Mouse (Mus musculus): Measurements from ENCODE around the gene Elmo1. TPM values are rescaled to one million over a fixed set of nuclear protein-coding genes. Genes with fewer than 3 reads are reported as not detected.

The Elmo1 gene
- polyA plus RNA-seq, 1 experiment from 2014 or later: 12.3 TPM

GRCm38 (mm10) chr13:20207950-20208642, 117.7 kb downstream of the Elmo1 start:
- Histone ChIP-seq H3K36me3 (ENCODE audit: control insufficient read depth, insufficient read depth, low read length) (no peaks in the 10 kb centered on the region), H3K4me1 (replicated peaks; ENCODE audit: control insufficient read depth, insufficient read depth, low read length) (no peaks in the 10 kb centered on the region), H3K9me3 (ENCODE audit: control insufficient read depth, low read length) (no peaks in the 10 kb centered on the region), H3K4me3 (ENCODE audit: low read depth, low read length) (no peak overlapping the region), H3K4me2 (ENCODE audit: low read depth, low read length, severe bottlenecking) (no peak overlapping the region), H3K27me3 (ENCODE audit: control insufficient read depth, insufficient read depth, low read length) (no peaks in the 10 kb centered on the region), H3K9ac (ENCODE audit: low read length) (no peak overlapping the region), H3K27ac (ENCODE audit: low read depth, low read length) (no peak overlapping the region)
- DNase-seq (ENCODE audit: low spot score) (no peak), ATAC-seq (replicated peaks; ENCODE audit: low FRiP score) (no peak)
- 51% methylated on average over 7 of the region's 7 CpGs for WGBS

DNA sequence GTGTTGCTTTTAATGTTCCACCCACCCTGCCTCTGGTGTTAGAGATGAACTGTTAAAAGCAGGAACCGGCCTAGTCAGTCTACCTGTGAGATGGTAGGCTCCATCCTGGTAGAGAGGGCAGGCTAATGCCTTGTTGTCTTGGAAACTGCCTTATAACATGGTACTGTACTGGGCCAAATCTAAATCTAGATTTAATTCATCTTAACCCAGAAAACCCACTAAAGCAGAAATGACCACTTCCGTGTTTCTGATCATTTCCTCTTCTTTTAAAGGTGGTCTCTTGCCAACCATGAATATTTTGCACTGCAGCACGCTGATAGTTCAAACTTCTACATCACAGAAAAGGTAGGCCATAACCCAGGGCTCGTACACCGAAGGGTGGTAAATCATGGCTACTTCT, 118.5 kb downstream of the Elmo1 start:
- no peaks in the 10 kb centered on the region for H3K9me3 ChIP-seq (ENCODE audit: control insufficient read depth, low read length)
- H3K36me3 ChIP-seq (ENCODE audit: control insufficient read depth, insufficient read depth, low read length): no peaks in the 10 kb centered on the region
- H3K4me2 ChIP-seq (ENCODE audit: low read depth, low read length, severe bottlenecking): no peak overlapping the region
- no peak overlapping the region for H3K27ac ChIP-seq (ENCODE audit: low read depth, low read length)
- H3K4me3 ChIP-seq (ENCODE audit: low read depth, low read length): no peak overlapping the region
- ATAC-seq (replicated peaks; ENCODE audit: low FRiP score): no peak
- no peak overlapping the region for H3K9ac ChIP-seq (ENCODE audit: low read length)
- no peak for DNase-seq (ENCODE audit: low spot score)
- no peaks in the 10 kb centered on the region for H3K4me1 ChIP-seq (replicated peaks; ENCODE audit: control insufficient read depth, insufficient read depth, low read length)
- 92% methylated on average over 5 of the region's 5 CpGs for WGBS
- no peaks in the 10 kb centered on the region for H3K27me3 ChIP-seq (ENCODE audit: control insufficient read depth, insufficient read depth, low read length)

GRCm38 (mm10) chr13:20211780-20212179, 121.4 kb downstream of the Elmo1 start:
- H3K27ac ChIP-seq (ENCODE audit: low read depth, low read length): no peak overlapping the region
- H3K36me3 ChIP-seq (ENCODE audit: control insufficient read depth, insufficient read depth, low read length): no peaks in the 10 kb centered on the region
- ATAC-seq (replicated peaks; ENCODE audit: low FRiP score) (no peak), DNase-seq (ENCODE audit: low spot score) (no peak)
- H3K4me3 ChIP-seq (ENCODE audit: low read depth, low read length): no peak overlapping the region
- no peak overlapping the region for H3K4me2 ChIP-seq (ENCODE audit: low read depth, low read length, severe bottlenecking)
- H3K4me1 ChIP-seq (replicated peaks; ENCODE audit: control insufficient read depth, insufficient read depth, low read length): no peaks in the 10 kb centered on the region
- no peaks in the 10 kb centered on the region for H3K27me3 ChIP-seq (ENCODE audit: control insufficient read depth, insufficient read depth, low read length)
- no peak overlapping the region for H3K9ac ChIP-seq (ENCODE audit: low read length)
- no peaks in the 10 kb centered on the region for H3K9me3 ChIP-seq (ENCODE audit: control insufficient read depth, low read length)
- WGBS: 79% methylated on average over 5 of the region's 5 CpGs

- Histone ChIP-seq H3K36me3 (ENCODE audit: control insufficient read depth, insufficient read depth, low read length) (no peaks in the 10 kb centered on the region), H3K9me3 (ENCODE audit: control insufficient read depth, low read length) (no peaks in the 10 kb centered on the region), H3K27ac (ENCODE audit: low read depth, low read length) (no peak overlapping the region), H3K4me2 (ENCODE audit: low read depth, low read length, severe bottlenecking) (no peak overlapping the region), H3K27me3 (ENCODE audit: control insufficient read depth, insufficient read depth, low read length) (no peaks in the 10 kb centered on the region), H3K4me3 (ENCODE audit: low read depth, low read length) (no peak overlapping the region), H3K4me1 (replicated peaks; ENCODE audit: control insufficient read depth, insufficient read depth, low read length) (no peaks in the 10 kb centered on the region), H3K9ac (ENCODE audit: low read length) (no peak overlapping the region)
- 92% methylated on average over 6 of the region's 6 CpGs for WGBS
- DNase-seq (ENCODE audit: low spot score) (no peak), ATAC-seq (replicated peaks; ENCODE audit: low FRiP score) (no peak)
Observed at GRCm38 (mm10) chr13:20212665-20213064, 122.3 kb downstream of the Elmo1 start.

- no peaks in the 10 kb centered on the region for H3K4me1 ChIP-seq (replicated peaks; ENCODE audit: control insufficient read depth, insufficient read depth, low read length)
- 85% methylated on average over 5 of the region's 5 CpGs for WGBS
- H3K9ac ChIP-seq (ENCODE audit: low read length): no peak overlapping the region
- no peak overlapping the region for H3K4me2 ChIP-seq (ENCODE audit: low read depth, low read length, severe bottlenecking)
- H3K9me3 ChIP-seq (ENCODE audit: control insufficient read depth, low read length): no peaks in the 10 kb centered on the region
- H3K4me3 ChIP-seq (ENCODE audit: low read depth, low read length): no peak overlapping the region
- H3K36me3 ChIP-seq (ENCODE audit: control insufficient read depth, insufficient read depth, low read length): no peaks in the 10 kb centered on the region
- DNase-seq (ENCODE audit: low spot score) (no peak), ATAC-seq (replicated peaks; ENCODE audit: low FRiP score) (no peak)
- H3K27ac ChIP-seq (ENCODE audit: low read depth, low read length): no peak overlapping the region
- H3K27me3 ChIP-seq (ENCODE audit: control insufficient read depth, insufficient read depth, low read length): no peaks in the 10 kb centered on the region
Observed at GRCm38 (mm10) chr13:20213861-20214260, 123.5 kb downstream of the Elmo1 start.

GRCm38 (mm10) chr13:20217453-20218090, 127.2 kb downstream of the Elmo1 start:
- H3K9ac ChIP-seq (ENCODE audit: low read length): no peak overlapping the region
- H3K36me3 ChIP-seq (ENCODE audit: control insufficient read depth, insufficient read depth, low read length): no peaks in the 10 kb centered on the region
- no peak overlapping the region for H3K4me3 ChIP-seq (ENCODE audit: low read depth, low read length)
- DNase-seq (ENCODE audit: low spot score) (no peak), ATAC-seq (replicated peaks; ENCODE audit: low FRiP score) (no peak)
- no peaks in the 10 kb centered on the region for H3K9me3 ChIP-seq (ENCODE audit: control insufficient read depth, low read length)
- H3K4me1 ChIP-seq (replicated peaks; ENCODE audit: control insufficient read depth, insufficient read depth, low read length): no peaks in the 10 kb centered on the region
- H3K4me2 ChIP-seq (ENCODE audit: low read depth, low read length, severe bottlenecking): no peak overlapping the region
- no peak overlapping the region for H3K27ac ChIP-seq (ENCODE audit: low read depth, low read length)
- H3K27me3 ChIP-seq (ENCODE audit: control insufficient read depth, insufficient read depth, low read length): no peaks in the 10 kb centered on the region
- WGBS: 81% methylated on average over 4 of the region's 4 CpGs

- DNase-seq (ENCODE audit: low spot score): no peak
- WGBS: 74% methylated on average over 4 of the region's 4 CpGs
- ATAC-seq (replicated peaks; ENCODE audit: low FRiP score): no peak
- Histone ChIP-seq H3K36me3 (ENCODE audit: control insufficient read depth, insufficient read depth, low read length) (no peaks in the 10 kb centered on the region), H3K4me3 (ENCODE audit: low read depth, low read length) (no peak overlapping the region), H3K27me3 (ENCODE audit: control insufficient read depth, insufficient read depth, low read length) (no peaks in the 10 kb centered on the region), H3K4me2 (ENCODE audit: low read depth, low read length, severe bottlenecking) (no peak overlapping the region), H3K4me1 (replicated peaks; ENCODE audit: control insufficient read depth, insufficient read depth, low read length) (no peaks in the 10 kb centered on the region), H3K9me3 (ENCODE audit: control insufficient read depth, low read length) (no peaks in the 10 kb centered on the region), H3K9ac (ENCODE audit: low read length) (no peak overlapping the region), H3K27ac (ENCODE audit: low read depth, low read length) (no peak overlapping the region)
Observed at GRCm38 (mm10) chr13:20218126-20218525, 127.7 kb downstream of the Elmo1 start.

DNA sequence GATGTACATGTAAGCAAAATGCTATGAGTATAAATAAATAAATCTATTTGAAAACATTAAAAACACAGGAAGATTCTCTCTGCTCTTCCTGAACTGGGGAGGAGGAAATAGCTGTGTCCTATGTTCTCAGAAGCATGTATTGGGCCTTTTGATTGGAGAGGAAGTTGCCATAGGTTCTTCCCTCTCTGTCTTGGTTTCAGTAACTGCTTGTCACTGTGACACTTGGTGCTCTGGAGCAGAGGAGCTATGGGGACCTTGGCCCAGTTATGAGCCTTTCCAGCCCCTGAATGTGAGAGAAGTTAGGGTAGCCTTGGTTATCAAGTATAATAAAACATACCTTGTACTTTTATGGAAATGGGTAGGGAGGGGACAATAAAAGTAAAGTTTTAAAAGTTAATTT, 130.0 kb downstream of the Elmo1 start:
- no peaks in the 10 kb centered on the region for H3K4me1 ChIP-seq (replicated peaks; ENCODE audit: control insufficient read depth, insufficient read depth, low read length)
- H3K27me3 ChIP-seq (ENCODE audit: control insufficient read depth, insufficient read depth, low read length): no peaks in the 10 kb centered on the region
- no peaks in the 10 kb centered on the region for H3K36me3 ChIP-seq (ENCODE audit: control insufficient read depth, insufficient read depth, low read length)
- H3K9me3 ChIP-seq (ENCODE audit: control insufficient read depth, low read length): no peaks in the 10 kb centered on the region
- no peak overlapping the region for H3K27ac ChIP-seq (ENCODE audit: low read depth, low read length)
- DNase-seq (ENCODE audit: low spot score) (no peak), ATAC-seq (replicated peaks; ENCODE audit: low FRiP score) (no peak)
- H3K4me3 ChIP-seq (ENCODE audit: low read depth, low read length): no peak overlapping the region
- no peak overlapping the region for H3K4me2 ChIP-seq (ENCODE audit: low read depth, low read length, severe bottlenecking)
- no peak overlapping the region for H3K9ac ChIP-seq (ENCODE audit: low read length)
